Mouse (Mus musculus) neural tube, embryonic 14.5 days (tissue): Measurements from ENCODE around the gene Inha. TPM values are rescaled to one million over a fixed set of nuclear protein-coding genes. Genes with fewer than 3 reads are reported as not detected.
A peak's percentile ranks its signal among the peaks of the same experiment; 100 is the strongest.

ENCODE experiments used
- ATAC-seq: fragments of 200-750 bp; cut with Nextera tagmentation; 2 replicates; pipeline ENCODE4 v1.8.0; 2017; ENCODE audit warnings: low read depth, mild to moderate bottlenecking, moderate TSS enrichment, moderate library complexity
- H3K27ac ChIP-seq: fragments of 300-500 bp; sonication (generic); 2 replicates; pipeline ENCODE4 v1.5.1; 2014; ENCODE audit warnings: low read depth, mild to moderate bottlenecking, control low read depth, low read length, moderate library complexity, mixed read lengths
- H3K27me3 ChIP-seq: fragments of 300-500 bp; sonication (generic); 2 replicates; pipeline ENCODE4 v1.6.1; 2014; ENCODE audit warnings: low read length; ENCODE audit not compliant: control insufficient read depth, insufficient read depth
- H3K36me3 ChIP-seq: fragments of 300-500 bp; sonication (generic); 2 replicates; pipeline ENCODE4 v1.6.1; 2014; ENCODE audit warnings: low read length, mixed read lengths; ENCODE audit not compliant: control insufficient read depth, insufficient read depth
- H3K4me1 ChIP-seq: fragments of 300-500 bp; sonication (generic); 2 replicates; pipeline ENCODE4 v1.6.1; 2014; ENCODE audit warnings: low read length; ENCODE audit not compliant: control insufficient read depth, insufficient read depth
- H3K4me2 ChIP-seq: fragments of 300-500 bp; sonication (generic); 2 replicates; pipeline ENCODE4 v1.6.1; 2014; ENCODE audit warnings: mild to moderate bottlenecking, low read depth, low read length, control low read depth
- H3K4me3 ChIP-seq: fragments of 300-500 bp; sonication (generic); 2 replicates; pipeline ENCODE4 v1.5.1; 2014; ENCODE audit warnings: low read depth, low read length, control low read depth, mixed read lengths
- H3K9ac ChIP-seq: fragments of 300-500 bp; sonication (generic); replicated peaks from 2 replicates; pipeline ENCODE4 v1.6.1; 2014; ENCODE audit warnings: low read depth, mild to moderate bottlenecking, control low read depth, low read length, mixed read lengths
- H3K9me3 ChIP-seq: fragments of 300-500 bp; sonication (generic); 2 replicates; pipeline ENCODE4 v1.6.1; 2016; ENCODE audit warnings: low read length; ENCODE audit not compliant: control insufficient read depth
- WGBS: fragments of 180-500 bp; shearing (Covaris S2); extraction: QIAGEN DNeasy Blood & Tissue Kit; methylation state at CpG from one replicate; pipeline ENCODE4 v1.1.7; 2014; 5-methylcytosine and 5-hydroxymethylcytosine counted together
- polyA plus RNA-seq: library from polyadenylated mRNA; unstranded; fragments of >200 nt; fragmentation: Nextera tagmentation; extraction: Ambion mirVana; gene quantifications from 2 replicates; pipeline ENCODE4 v1.2.1, GENCODE M21; 2014

The Inha gene
- 8.2 and 12.3 TPM in 2 replicates for polyA plus RNA-seq

GRCm38 (mm10) chr1:75507006-75507405 is at the start of gene Inha:
TSS of gene Inha (plus strand) at chr1:75507077.
- Histone ChIP-seq H3K9me3 (no peaks in the 10 kb centered on the region), H3K36me3 (no peaks in the 10 kb centered on the region), H3K4me3 (peak within 1 kb of the TSS; percentile 83), H3K4me2 (peak within 1 kb of the TSS; percentile 89), H3K9ac (peak within 1 kb of the TSS; percentile 97), H3K4me1 (peaks cover 3% of the 10 kb centered on the region; the same call in 1 of the 2 replicates), H3K27ac (peak within 1 kb of the TSS; percentile 90), H3K27me3 (no peaks in the 10 kb centered on the region)
- WGBS = 79% methylated on average over 10 of the region's 10 CpGs
- ATAC-seq = no peak

- WGBS = 5% methylated on average over 8 of the region's 10 CpGs
- Histone ChIP-seq H3K4me1 (peaks cover 12% of the 10 kb centered on the region), H3K27me3 (no peaks in the 10 kb centered on the region), H3K9me3 (no peaks in the 10 kb centered on the region), H3K9ac (peak overlapping the region; percentile 28; the same call in 1 of the 2 replicates), H3K36me3 (no peaks in the 10 kb centered on the region), H3K4me3 (no peak overlapping the region), H3K27ac (peak overlapping the region; percentile 52), H3K4me2 (peak overlapping the region; percentile 44; the same call in 1 of the 2 replicates)
- ATAC-seq = no peak
Measured at GRCm38 (mm10) chr1:75457710-75458024, 49.2 kb upstream of the Inha start.

GRCm38 (mm10) chr1:75458025-75458788 is 48.7 kb upstream of the Inha start:
- no peaks in the 10 kb centered on the region for H3K27me3 ChIP-seq
- 1% methylated on average over 42 of the region's 42 CpGs for WGBS
- H3K36me3 ChIP-seq = no peaks in the 10 kb centered on the region
- peak overlapping the region; percentile 16; the same call in 1 of the 2 replicates for H3K4me3 ChIP-seq
- H3K4me2 ChIP-seq = peak overlapping the region; percentile 44
- ATAC-seq = peak; percentile 38
- H3K4me1 ChIP-seq = peaks cover 12% of the 10 kb centered on the region
- H3K27ac ChIP-seq = peak overlapping the region; percentile 73
- H3K9ac ChIP-seq = peak overlapping the region; percentile 28; the same call in 1 of the 2 replicates
- H3K9me3 ChIP-seq = no peaks in the 10 kb centered on the region

- Histone ChIP-seq H3K4me3 (peak overlapping the region; percentile 16; the same call in 1 of the 2 replicates), H3K9ac (0 out of 2 replicates have a peak overlapping the region, but pooled peaks have one; percentile 28), H3K27me3 (no peaks in the 10 kb centered on the region), H3K4me2 (peak overlapping the region; percentile 44), H3K36me3 (no peaks in the 10 kb centered on the region), H3K9me3 (no peaks in the 10 kb centered on the region), H3K27ac (peak overlapping the region; percentile 73), H3K4me1 (peaks cover 12% of the 10 kb centered on the region)
- no peak for ATAC-seq
- WGBS = 18% methylated on average over 23 of the region's 23 CpGs
Measured at GRCm38 (mm10) chr1:75458789-75459684, 47.8 kb upstream of the Inha start.

GRCm38 (mm10) chr1:75460297-75460696 is 46.6 kb upstream of the Inha start:
- no peak for ATAC-seq
- Histone ChIP-seq H3K9ac (no peak overlapping the region), H3K4me1 (peaks cover 12% of the 10 kb centered on the region), H3K9me3 (no peaks in the 10 kb centered on the region), H3K36me3 (no peaks in the 10 kb centered on the region), H3K4me3 (no peak overlapping the region), H3K4me2 (no peak overlapping the region), H3K27me3 (no peaks in the 10 kb centered on the region), H3K27ac (no peak overlapping the region)
- WGBS = 68% methylated on average over 7 of the region's 7 CpGs

- Histone ChIP-seq H3K36me3 (no peaks in the 10 kb centered on the region), H3K9ac (no peak overlapping the region), H3K9me3 (no peaks in the 10 kb centered on the region), H3K4me1 (peaks cover 5% of the 10 kb centered on the region), H3K4me3 (no peak overlapping the region), H3K27ac (no peak overlapping the region), H3K4me2 (no peak overlapping the region), H3K27me3 (no peaks in the 10 kb centered on the region)
- ATAC-seq = no peak
- 25% methylated on average over 1 of the region's 1 CpGs for WGBS
Measured at GRCm38 (mm10) chr1:75462636-75463035, 44.2 kb upstream of the Inha start.

- Histone ChIP-seq H3K4me1 (no peaks in the 10 kb centered on the region; the same call in 1 of the 2 replicates), H3K4me3 (no peak overlapping the region), H3K27ac (no peak overlapping the region), H3K9me3 (no peaks in the 10 kb centered on the region), H3K9ac (no peak overlapping the region), H3K27me3 (no peaks in the 10 kb centered on the region), H3K4me2 (no peak overlapping the region), H3K36me3 (no peaks in the 10 kb centered on the region)
- ATAC-seq = no peak
- 84% methylated on average over 5 of the region's 5 CpGs for WGBS
Measured at GRCm38 (mm10) chr1:75463652-75464204, 43.1 kb upstream of the Inha start.

- Histone ChIP-seq H3K4me3 (no peak overlapping the region), H3K27ac (no peak overlapping the region), H3K27me3 (no peaks in the 10 kb centered on the region), H3K4me1 (no peaks in the 10 kb centered on the region), H3K4me2 (no peak overlapping the region), H3K36me3 (peaks cover under 1% of the 10 kb centered on the region; the same call in 1 of the 2 replicates), H3K9me3 (no peaks in the 10 kb centered on the region), H3K9ac (no peak overlapping the region)
- 8% methylated on average over 14 of the region's 14 CpGs for WGBS
- peak; percentile 75 for ATAC-seq
Measured at GRCm38 (mm10) chr1:75467215-75467927, 39.5 kb upstream of the Inha start.
